Mouse (Mus musculus) CD4-positive, CD25-positive, alpha-beta regulatory T cell, adult 4 months (primary cell): ENCODE results near the gene Gm10181. TPM values are rescaled to one million over a fixed set of nuclear protein-coding genes. Genes with fewer than 3 reads are reported as not detected.

Experiments
- polyA plus RNA-seq, 2 experiments: library from polyadenylated mRNA; unstranded; fragments of 100-300 nt; shearing (Covaris generic); gene quantifications; one replicate each; pipeline ENCODE4 v1.2.1; 2017

The Gm10181 gene
- polyA plus RNA-seq, 2 experiments from 2014 or later, result not detected

Other genes starting within 250 kb of the Gm10181 start
- 10 to 100 TPM; 11.0 to 15.3 TPM for gene Herpud2, start 62.4 kb downstream of the Gm10181 start, polyA plus RNA-seq
- gene Sept7, start 163.0 kb downstream of the Gm10181 start, polyA plus RNA-seq, result 100 to 1,000 TPM; 401 to 415 TPM